Mouse (Mus musculus): ENCODE measurements around the gene Ccdc187.

- TF ChIP-seq CTCF (IDR thresholded peaks at IDR 0.05; ENCODE audit: extremely low read depth, insufficient read depth, low read length), result no peak
- no peak for TF ChIP-seq POLR2A (IDR thresholded peaks at IDR 0.05; ENCODE audit: extremely low read depth, insufficient read depth, low read length)
Measured at GRCm38 (mm10) chr2:26240841-26241240, 53.5 kb downstream of the Ccdc187 start.
